ENCODE assay signal across 38 mouse cellular contexts in the genomic region with DNA sequence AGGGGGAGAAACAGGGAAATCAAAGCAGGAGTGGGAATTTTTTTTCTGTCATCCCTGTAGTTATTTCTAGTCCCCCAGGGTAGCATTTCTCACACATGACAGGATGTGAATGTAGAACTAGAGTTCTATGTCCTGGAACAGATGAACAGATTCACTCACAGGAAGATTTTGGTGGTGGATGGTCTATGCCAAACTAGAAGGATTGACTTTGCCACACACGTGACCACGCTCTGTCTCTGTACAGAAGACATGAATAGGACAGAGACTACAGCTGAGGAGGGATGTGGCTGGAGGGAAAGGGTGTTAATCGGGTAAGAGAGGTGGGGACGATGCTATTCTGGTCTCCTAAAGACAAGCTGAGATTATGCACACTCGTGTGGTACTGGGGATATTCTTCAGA. TPM values are rescaled to one million over a fixed set of nuclear protein-coding genes. Genes with fewer than 3 reads are reported as not detected.
"Had no signal": no experiment of that assay in that cellular context is flagged by ENCODE, and none has a peak within 500 bp of the region (broad histone marks: within the 10 kb centered on the region; RNA-seq: fewer than 3 reads in every experiment).

No protein-coding gene starts in this region.

- DNase-seq: left cerebral cortex, postnatal 4 days; liver; liver, embryonic 13.5 days; liver, postnatal 0 days; lung, adult 18-20 months; lung, adult 2 months; lung, embryonic 14.5 days; lung, postnatal 10 days; lung, postnatal 14 days; lung, postnatal 36 days; lung, postnatal 4 days; midbrain, embryonic 14.5 days had no signal

- H3K27ac ChIP-seq: limb, embryonic 10.5 days; limb, embryonic 12.5 days; limb, embryonic 13.5 days; limb, embryonic 15.5 days; liver, embryonic 12.5 days; liver, embryonic 13.5 days; liver, embryonic 14.5 days; liver, embryonic 15.5 days; lung, embryonic 15.5 days; macrophage; midbrain, embryonic 10.5 days; midbrain, embryonic 12.5 days; midbrain, embryonic 13.5 days; midbrain, embryonic 15.5 days; neural tube, embryonic 12.5 days; neural tube, embryonic 13.5 days had no signal

- H3K36me3 ChIP-seq: limb, embryonic 10.5 days; limb, embryonic 12.5 days; limb, embryonic 13.5 days; limb, embryonic 15.5 days; liver, embryonic 12.5 days; liver, embryonic 13.5 days; liver, embryonic 15.5 days; lung, embryonic 15.5 days; midbrain, embryonic 10.5 days; midbrain, embryonic 12.5 days; midbrain, embryonic 13.5 days; midbrain, embryonic 15.5 days; neural tube, embryonic 12.5 days; neural tube, embryonic 13.5 days had no signal

- H3K4me3 ChIP-seq: limb, embryonic 10.5 days; limb, embryonic 12.5 days; limb, embryonic 13.5 days; limb, embryonic 15.5 days; liver, embryonic 12.5 days; liver, embryonic 13.5 days; liver, embryonic 15.5 days; lung, embryonic 15.5 days; megakaryocyte, embryonic 14.5 days; midbrain, embryonic 10.5 days; midbrain, embryonic 12.5 days; midbrain, embryonic 13.5 days; midbrain, embryonic 15.5 days; myocyte; neural tube, embryonic 12.5 days; neural tube, embryonic 13.5 days had no signal

- H3K4me1 ChIP-seq: limb, embryonic 10.5 days; limb, embryonic 15.5 days; liver, embryonic 12.5 days; liver, embryonic 13.5 days; liver, embryonic 15.5 days; megakaryocyte, embryonic 14.5 days had no signal

- H3K27me3 ChIP-seq: limb, embryonic 12.5 days; limb, embryonic 13.5 days; limb, embryonic 15.5 days; liver, embryonic 12.5 days; liver, embryonic 13.5 days; liver, embryonic 15.5 days; lung, embryonic 15.5 days; megakaryocyte, embryonic 14.5 days; midbrain, embryonic 13.5 days; midbrain, embryonic 15.5 days; neural tube, embryonic 12.5 days; neural tube, embryonic 13.5 days had no signal

- ATAC-seq: liver, embryonic 12.5 days; liver, postnatal 0 days; lung, postnatal 0 days; midbrain, embryonic 13.5 days; midbrain, embryonic 15.5 days; midbrain, embryonic 16.5 days had no signal

- H3K4me2 ChIP-seq: limb, embryonic 12.5 days; limb, embryonic 13.5 days; limb, embryonic 15.5 days; liver, embryonic 11.5 days; liver, embryonic 12.5 days; liver, embryonic 13.5 days; liver, embryonic 15.5 days; lung, embryonic 14.5 days; lung, embryonic 15.5 days; midbrain, embryonic 12.5 days; midbrain, embryonic 13.5 days; midbrain, embryonic 15.5 days; neural tube, embryonic 12.5 days; neural tube, embryonic 13.5 days had no signal

- H3K9ac ChIP-seq: limb, embryonic 12.5 days; limb, embryonic 13.5 days; limb, embryonic 15.5 days; liver, embryonic 12.5 days; liver, embryonic 13.5 days; liver, embryonic 14.5 days; liver, embryonic 15.5 days; liver, postnatal 0 days; lung, embryonic 14.5 days; lung, embryonic 15.5 days; midbrain, embryonic 12.5 days; midbrain, embryonic 13.5 days; midbrain, embryonic 15.5 days; neural tube, embryonic 12.5 days; neural tube, embryonic 13.5 days had no signal

- H3K9me3 ChIP-seq: limb, embryonic 10.5 days; limb, embryonic 12.5 days; limb, embryonic 13.5 days; limb, embryonic 15.5 days; liver, embryonic 12.5 days; liver, embryonic 13.5 days; liver, embryonic 15.5 days; lung, embryonic 15.5 days; megakaryocyte, embryonic 14.5 days; midbrain, embryonic 10.5 days; midbrain, embryonic 12.5 days; midbrain, embryonic 13.5 days; midbrain, embryonic 15.5 days; neural tube, embryonic 12.5 days; neural tube, embryonic 13.5 days had no signal

RNA-seq across cellular contexts. Expression of a gene that starts 51.1 kb away (rescaled TPM):
- total RNA-seq: liver, adult 2 months; megakaryocyte progenitor cell, adult 5-6 weeks; megakaryocyte, adult 5-6 weeks; megakaryocyte-erythroid progenitor cell, adult 5-6 weeks; monocyte, adult 5-6 weeks had no signal
- polyA plus RNA-seq: limb, embryonic 10.5 days; limb, embryonic 11.5 days; limb, embryonic 12.5 days; liver, adult 2 months; liver, postnatal 0 days; lung, embryonic 14.5 days; lung, postnatal 0 days; macrophage had no signal
